Mouse (Mus musculus) liver, embryonic 14.5 days (tissue): ENCODE results near the gene Stk17b.

Source experiments
- CTCF ChIP-seq: IDR thresholded peaks from 2 replicates; pipeline ENCODE4 v1.5.1; 2016; ENCODE audit warnings: antibody characterized with exemption, low read depth, control low read depth
- EP300 ChIP-seq: IDR thresholded peaks from 2 replicates; pipeline ENCODE4 v1.6.1; 2016; ENCODE audit warnings: antibody characterized with exemption, low read depth

DNA sequence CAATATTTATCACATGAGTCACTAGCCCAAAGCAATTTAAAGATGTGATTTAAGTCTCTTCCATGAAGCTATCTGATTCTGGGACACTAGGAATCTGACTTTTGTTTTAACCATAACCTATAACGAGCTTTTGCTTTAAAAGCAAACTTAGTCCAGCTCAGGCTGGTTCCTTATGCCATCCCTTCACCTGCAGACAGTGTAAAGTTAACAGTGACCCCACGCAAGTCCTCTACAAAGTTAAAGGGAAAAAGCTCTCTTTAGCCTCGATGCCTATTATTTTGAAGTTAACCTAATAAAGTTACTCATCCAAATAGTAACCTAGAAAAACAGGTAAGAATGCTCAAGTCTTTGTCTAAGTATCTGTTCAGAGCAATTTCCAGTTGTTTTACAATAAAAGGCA, 10.5 kb downstream of the Stk17b start:
- TF ChIP-seq CTCF (no peak), EP300 (no peak)
